Mouse (Mus musculus): ENCODE results near the gene Rhbdf1.
A peak's percentile ranks its signal among the peaks of the same experiment; 100 is the strongest.

Rhbdf1 gene

DNA sequence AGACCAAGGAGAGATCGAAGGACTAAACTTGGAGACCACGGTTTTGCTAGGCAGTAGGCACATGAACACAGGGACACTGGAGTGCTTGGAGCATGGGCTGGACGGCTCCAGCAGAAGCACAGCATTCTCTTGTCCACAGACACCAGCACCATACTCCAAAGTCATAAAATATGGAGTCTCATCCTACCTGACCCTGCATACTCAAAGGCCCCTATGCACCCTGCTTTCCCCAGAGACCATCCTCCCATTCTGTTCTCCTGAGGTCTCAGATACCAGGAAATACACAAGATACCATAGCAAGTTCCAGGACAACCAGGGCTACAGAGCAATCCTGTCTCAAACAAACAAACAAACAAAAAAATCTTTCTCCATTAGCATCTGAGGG lies 15.3 kb upstream of the Rhbdf1 start:
- no peak for DNase-seq

DNA sequence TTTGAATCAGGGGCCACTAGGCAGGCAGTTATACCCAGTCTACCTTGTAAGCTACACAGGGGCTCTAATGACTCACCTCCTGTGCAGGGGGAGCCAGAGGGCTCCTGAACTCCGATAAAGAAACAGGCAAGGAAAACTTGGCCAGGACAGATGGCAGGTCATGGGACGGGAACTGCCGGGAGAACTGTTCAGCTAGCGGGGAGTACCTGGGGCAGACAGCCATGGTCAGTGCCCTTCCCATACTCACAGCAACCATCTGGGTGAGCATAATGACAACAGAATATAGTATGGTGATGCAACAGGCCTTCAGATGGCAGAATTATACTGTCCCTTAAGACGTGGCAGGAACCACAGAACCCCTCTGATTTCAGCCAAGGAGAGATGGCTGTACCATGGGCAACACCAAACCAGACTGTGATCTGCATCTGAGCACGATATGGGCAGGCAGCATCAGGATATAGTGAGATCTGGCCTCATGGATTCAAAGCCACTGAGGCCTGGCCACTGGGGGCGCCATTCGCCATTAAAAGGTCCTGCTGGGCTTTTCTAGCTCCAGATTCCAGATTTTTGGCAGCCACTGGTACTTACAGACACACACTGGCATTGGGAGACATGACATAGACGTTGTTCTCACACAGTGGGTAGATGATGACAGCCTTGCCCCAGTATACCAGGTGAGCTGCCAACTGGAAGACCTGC lies 14.8 kb upstream of the Rhbdf1 start:
- DNase-seq, result no peak

DNA sequence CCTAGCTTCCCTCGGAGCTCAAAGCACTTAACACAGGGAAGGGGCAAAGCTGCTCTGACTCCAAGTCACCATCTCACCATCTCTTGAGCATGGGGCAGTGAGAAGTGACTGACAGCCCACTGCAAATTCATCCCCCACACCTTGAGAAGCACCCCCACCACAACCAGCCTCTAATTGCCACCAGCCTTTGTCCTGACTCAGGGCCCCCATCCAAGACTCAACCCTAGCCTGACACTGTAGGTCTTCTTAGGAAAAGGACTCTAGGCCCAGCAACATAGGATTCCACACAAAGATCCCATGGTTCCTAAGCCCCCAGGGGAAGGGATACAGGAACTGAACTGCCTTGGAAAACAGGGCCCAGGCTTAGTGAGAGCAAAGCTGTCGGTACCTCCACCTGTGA lies 14.0 kb upstream of the Rhbdf1 start:
- DNase-seq, result no peak

DNA sequence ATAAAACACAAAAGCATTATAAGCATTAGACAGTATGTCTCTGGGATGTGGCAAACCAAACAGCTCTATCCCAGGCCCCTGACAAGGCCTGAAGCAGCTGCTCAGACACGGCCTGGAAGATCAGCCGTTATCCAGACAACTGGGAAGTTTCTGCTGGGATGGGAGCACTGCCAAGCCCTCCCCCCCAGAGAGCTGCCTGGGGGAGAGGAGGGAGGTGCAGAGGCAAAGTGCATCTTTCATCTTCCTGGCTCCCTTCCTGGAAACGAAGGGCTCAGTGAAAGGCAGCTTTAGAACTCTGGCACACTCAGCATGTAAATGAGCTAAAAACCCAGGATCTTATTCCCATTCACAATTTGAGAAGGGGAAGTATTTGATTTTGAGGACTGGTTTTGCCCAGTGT lies 13.5 kb upstream of the Rhbdf1 start:
- DNase-seq, result peak; percentile 67

DNA sequence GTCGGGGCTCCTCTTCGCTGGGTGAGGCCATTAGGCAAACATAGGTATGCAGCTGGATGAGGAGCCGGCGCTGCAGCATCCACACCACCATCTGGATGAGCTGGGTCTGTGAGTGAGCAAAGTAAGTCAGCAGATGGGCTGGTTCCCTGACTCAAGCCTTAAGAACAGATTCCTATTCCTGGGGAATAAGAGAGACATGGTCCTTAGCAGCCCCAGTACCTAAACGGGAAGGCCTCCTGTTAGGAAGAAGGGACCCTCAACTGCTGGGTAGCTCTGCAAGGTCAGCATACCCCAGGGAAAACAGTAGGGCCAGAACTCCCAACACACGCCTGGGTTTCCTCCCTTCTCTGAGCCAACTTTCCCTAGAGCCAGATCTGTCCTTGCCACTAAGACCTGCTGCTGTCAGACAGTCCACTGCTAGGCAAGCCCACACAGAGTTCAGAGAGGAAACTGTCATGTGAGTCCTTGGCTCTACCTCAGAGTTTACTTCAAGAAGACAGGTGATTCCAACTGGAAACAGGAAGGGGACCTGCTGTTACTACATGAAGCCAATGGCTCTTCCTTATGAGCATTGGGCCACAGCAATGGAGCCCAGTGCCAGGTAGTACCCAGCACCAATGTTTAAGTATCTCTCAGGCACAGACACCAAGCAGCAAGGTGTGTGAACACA lies 12.9 kb upstream of the Rhbdf1 start:
- no peak for DNase-seq

GRCm38 (mm10) chr11:32233895-32234294 lies 11.8 kb upstream of the Rhbdf1 start:
- DNase-seq, result no peak

- no peak for DNase-seq
These were observed 10.7 kb upstream of the Rhbdf1 start for GRCm38 (mm10) chr11:32232848-32233247.

GRCm38 (mm10) chr11:32231125-32231524 lies 9.0 kb upstream of the Rhbdf1 start:
- DNase-seq, result no peak

DNA sequence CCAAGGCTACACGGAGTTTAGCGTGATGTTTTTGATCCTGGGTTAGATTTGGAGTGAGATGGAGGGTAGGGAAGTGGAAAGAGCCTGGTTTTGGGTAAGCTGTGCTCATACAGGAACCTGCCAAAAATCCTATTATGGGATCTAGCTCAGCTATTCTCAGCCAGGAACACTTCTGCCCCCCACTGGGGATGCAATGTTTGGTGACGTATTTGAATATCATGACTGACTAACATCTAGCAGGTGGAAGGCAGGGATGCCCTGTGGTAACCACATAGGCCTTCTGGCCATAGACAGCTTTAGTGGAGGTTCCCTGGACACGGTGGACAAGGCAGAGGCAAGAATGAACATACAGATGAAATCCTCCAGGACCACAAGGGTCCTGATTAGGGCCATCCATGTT lies 8.1 kb upstream of the Rhbdf1 start:
- no peak for DNase-seq

GRCm38 (mm10) chr11:32228292-32228845 lies 6.3 kb upstream of the Rhbdf1 start:
- DNase-seq, result no peak

DNA sequence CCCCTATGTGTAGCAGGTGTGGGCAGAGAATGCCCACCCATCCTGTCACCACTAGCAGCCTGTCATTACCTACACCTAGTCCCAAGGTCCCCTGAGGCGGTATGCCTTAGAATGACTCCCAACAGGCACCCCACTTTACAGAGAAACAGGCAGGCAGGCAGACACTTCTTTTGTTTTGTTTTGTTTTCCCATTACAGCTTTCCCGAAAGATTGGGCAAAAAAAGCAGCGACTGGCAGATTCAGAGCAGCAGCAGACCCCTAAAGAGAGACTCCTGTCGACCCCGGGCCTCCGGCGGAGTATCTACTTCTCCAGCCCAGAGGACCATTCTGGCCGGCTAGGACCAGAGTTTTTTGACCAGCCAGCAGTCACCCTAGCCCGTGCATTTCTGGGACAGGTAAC lies 5.5 kb upstream of the Rhbdf1 start:
- no peak for DNase-seq

GRCm38 (mm10) chr11:32227041-32227440 lies 4.9 kb upstream of the Rhbdf1 start:
- no peak for DNase-seq

DNA sequence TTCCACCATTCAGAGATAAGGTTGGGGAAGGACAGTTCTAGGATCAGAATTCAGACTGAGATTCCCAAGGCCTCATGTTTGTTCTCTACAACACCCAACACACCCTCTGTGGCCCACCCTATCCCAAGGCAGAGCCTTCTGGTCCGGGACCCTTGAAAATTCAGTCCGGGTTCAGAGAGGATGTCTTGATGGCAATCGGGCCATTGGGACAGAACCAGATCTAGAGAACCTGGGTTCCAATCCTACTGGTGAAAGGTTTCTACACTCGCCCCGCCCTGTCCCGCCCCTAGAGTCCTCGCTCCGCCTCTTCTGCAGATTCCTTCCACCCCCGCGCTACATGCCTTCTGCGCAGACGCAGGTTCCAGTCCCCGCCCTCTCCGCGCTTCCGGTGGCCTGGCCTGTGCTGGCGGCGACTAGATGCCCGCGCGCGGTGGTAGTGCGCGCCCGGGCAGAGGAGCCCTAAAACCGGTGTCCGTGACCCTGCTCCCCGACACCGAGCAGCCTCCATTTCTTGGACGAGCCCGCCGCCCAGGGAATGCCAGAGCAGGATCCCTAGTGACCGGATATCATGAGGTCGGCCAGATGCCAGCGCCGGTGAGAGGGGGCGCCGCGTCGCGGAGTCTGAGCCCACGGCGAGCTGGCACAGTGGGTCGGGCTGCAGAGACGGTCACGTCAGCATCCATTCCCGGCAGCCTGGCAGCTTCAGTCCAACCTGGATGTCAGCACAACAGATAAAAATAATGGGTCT lies 4.2 kb upstream of the Rhbdf1 start, which contains the start of gene Mpg:
TSS of gene Mpg (plus strand) at position 382 of the 748 bp plus-strand sequence.
- DNase-seq, result peak; percentile 90

GRCm38 (mm10) chr11:32225222-32226104 lies 3.4 kb upstream of the Rhbdf1 start:
- no peak for DNase-seq

DNA sequence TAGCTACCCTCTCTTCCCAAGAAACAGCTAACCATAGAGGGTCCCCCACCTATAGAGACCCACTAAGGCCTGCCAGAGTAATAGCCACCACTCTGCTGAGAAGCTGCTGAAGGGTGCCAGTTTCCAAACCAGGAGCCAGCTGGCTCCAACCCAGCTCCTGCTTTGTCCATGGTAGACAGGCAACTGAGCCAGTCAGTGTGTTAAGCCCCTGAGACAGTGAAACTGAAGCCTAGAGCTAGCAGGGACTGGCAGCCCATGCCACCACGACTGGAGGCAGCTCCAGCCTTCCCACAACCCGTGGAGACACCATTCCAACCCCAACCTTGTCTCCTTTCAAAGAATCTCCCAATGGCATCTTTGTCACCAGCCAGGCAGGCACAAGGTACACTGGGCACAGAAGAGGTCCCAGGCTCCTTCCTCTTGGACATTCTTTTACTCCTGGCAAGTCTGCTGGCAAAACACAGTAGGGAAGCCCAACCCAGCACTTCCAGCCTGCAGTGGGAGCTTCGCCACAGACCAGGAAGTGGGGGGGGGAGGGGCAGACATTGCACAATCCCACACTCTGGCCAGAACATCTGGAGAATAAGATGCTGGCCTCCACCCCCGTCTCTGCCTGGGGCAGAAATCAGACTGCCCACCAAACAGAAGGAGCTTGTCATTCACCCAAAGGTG lies 2.5 kb upstream of the Rhbdf1 start:
- DNase-seq, result no peak

- no peak for DNase-seq
These were observed 1.3 kb upstream of the Rhbdf1 start for GRCm38 (mm10) chr11:32223297-32223967.

- no peak for DNase-seq
These were observed 582 bp upstream of the Rhbdf1 start for GRCm38 (mm10) chr11:32222570-32223194.

GRCm38 (mm10) chr11:32221225-32221950 lies 712 bp downstream of the Rhbdf1 start:
- DNase-seq, result peak; percentile 6

GRCm38 (mm10) chr11:32220607-32221224 lies 1.4 kb downstream of the Rhbdf1 start:
- peak; percentile 5 for DNase-seq

DNA sequence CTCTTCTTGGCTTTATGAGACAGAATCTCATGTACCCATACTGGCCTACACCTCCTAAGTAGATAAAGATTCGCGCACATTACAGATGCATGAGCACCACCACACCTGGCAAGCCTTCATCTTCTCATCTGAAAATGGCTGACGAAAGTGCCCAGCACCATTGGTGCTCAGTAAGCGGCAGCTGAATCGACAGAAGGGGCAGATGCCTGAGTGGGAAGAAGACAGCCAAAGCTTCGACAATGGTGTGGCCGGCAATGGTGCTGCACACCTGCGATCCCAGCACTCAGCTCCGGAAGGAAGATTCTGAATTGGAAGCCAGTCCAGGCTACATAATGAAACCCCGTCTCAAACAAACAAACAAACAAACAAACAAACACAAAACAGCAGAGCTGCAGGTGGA lies 2.8 kb downstream of the Rhbdf1 start:
- DNase-seq, result no peak
